Mouse (Mus musculus) ZHBTc4 (cell line): ENCODE data around the gene Gm10322.

Source experiments
- DNase-seq: peaks from one replicate; pipeline ENCODE4 v3.0.0-alpha.2; 2011; ENCODE audit warnings: low read depth, low spot score

Gene Gm10322

DNA sequence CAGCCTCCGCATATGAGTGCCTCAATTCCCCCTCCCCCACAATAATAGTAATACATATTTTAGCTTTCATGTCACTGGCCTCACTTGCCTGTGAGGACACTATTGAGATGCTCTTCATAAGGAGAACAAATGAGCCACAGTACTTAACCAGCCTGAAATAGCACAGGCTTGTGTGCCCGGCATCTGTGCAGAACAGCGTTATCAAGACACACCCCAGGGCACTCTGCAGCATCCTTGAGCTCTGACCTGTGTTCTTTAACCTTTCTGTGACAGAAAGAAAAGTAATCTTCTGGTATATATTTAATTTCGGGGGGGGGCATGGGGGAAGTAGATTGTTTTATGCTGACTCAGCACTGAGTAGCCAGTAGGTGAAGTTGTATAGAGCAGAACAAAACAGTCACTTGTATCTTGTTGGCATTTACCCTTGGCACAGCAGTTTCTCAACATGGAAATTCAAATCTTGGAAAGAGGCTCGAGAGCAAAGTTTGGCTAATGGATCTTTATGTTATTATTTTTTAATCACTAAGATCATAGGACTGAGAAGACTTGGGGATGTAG lies 31.0 kb downstream of the Gm10322 start:
- no peak for DNase-seq

DNA sequence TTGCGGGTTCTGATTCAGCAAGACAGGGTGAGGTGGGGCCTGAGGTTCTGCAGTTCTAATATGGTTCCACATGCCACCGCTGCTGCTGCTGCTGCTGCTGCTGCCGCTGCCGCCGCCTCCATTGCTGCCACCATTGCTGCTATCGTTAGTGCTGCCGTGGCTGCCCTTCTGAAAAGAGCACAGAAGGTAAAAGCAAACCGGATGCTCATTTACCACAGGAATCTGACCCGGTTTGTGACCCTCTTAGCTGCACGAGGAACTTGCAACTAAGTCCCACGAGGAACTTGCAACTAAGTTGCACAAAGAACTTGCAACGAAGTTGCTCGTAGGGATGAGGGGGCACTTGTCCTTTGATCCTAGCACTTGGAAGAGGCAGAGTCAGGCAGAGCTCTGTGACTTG lies 40.9 kb downstream of the Gm10322 start:
- DNase-seq, result no peak

- no peak for DNase-seq
Measured at GRCm38 (mm10) chr10:59664765-59665164, 48.9 kb downstream of the Gm10322 start.

- no peak for DNase-seq
Measured at GRCm38 (mm10) chr10:59665503-59666291, 49.8 kb downstream of the Gm10322 start.
